Mouse (Mus musculus): ENCODE results near the gene Nudt16l1.

DNA sequence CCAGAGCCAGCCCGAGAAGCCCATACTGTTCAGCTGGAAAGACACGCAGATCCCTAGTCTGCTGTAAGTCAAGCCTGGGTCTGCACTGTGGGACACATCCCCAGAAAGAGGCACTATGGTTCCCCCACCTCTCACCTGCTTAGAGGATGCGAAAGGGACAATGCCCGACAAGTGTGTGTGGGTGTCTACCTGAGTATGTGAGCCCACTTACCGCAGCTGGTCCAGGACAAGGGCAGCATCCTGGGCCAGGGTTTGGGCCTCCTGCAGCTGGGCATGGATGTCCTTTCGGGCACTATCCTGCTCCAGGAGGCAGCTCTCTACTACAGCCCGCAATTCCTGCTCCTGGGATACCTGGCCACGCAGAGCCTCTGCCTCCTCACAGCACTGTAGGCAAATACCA is 4.3 kb downstream of the Nudt16l1 start:
- TF ChIP-seq CTCF (IDR thresholded peaks at IDR 0.05; ENCODE audit: low read depth) (no peak), EP300 (IDR thresholded peaks at IDR 0.05; ENCODE audit: low read depth) (no peak)
